Mouse (Mus musculus) ovary, postnatal 10 days (tissue): ENCODE data around the gene Lemd1.

Source experiments
- DNase-seq: peaks from one replicate; pipeline ENCODE4 v3.0.0; 2022; ENCODE audit warnings: low spot score

The Lemd1 gene

DNA sequence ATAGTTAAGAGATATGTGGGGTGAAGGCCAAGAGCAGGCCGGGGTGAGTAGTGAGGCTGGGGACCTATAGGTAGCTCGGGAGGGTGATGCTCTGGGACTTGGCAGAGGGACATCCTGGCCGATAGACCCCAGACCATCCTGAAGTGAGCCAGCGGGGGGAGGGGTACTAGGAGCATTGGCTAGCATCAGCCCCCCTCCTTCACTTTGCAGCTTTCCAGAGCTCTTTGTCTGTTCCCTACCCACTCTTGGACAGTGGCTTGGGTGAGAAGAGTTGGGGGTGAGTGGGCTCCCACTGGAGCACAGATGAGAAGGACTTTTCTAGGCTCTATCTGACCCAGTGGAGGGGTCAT, 10.3 kb downstream of the Lemd1 start:
- no peak for DNase-seq

DNA sequence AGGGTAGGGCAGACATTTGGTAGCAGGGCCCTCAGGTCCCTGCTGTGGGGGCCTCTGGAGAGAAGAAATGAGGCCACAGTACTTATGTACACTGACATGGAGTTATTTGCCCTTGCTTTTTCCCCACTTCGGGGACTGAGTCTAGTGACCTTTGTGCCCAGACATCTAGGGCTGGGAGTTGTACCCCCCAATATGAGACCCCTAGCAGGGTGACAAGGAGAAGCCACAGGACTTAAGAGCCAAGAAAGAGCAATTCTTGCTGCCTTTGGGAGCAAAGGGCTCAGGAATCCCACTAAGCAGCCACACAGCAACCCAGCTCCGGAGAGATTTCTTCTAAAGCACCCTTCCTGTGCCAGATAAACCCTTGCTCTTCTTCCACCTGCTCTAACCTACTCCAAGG, 10.7 kb downstream of the Lemd1 start:
- no peak for DNase-seq

DNA sequence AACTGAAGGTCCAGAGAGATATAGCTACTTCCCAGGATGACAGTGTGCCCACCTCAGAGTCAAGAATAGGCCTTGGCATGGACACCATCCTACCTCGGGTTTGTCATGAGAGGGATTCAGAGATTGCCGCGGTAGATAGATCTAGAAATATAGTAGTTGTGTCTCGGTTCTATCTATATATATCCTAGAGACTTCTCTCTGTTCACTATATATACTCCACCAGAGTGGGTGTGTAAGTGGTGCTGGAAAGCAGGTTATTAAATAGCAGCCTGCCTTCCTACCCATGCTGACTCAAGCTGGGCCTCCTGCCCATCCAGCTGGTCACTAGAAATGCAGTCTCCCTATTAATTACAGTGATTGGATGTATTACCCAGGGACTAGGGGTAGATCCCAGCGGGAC, 11.5 kb downstream of the Lemd1 start:
- DNase-seq, result no peak

GRCm38 (mm10) chr1:132205958-132206357, 14.7 kb downstream of the Lemd1 start:
- no peak for DNase-seq

- no peak for DNase-seq
These were observed 15.6 kb downstream of the Lemd1 start for GRCm38 (mm10) chr1:132206828-132207227.

GRCm38 (mm10) chr1:132208154-132208553, 16.9 kb downstream of the Lemd1 start:
- no peak for DNase-seq

GRCm38 (mm10) chr1:132209400-132209799, 18.2 kb downstream of the Lemd1 start:
- DNase-seq, result no peak

- DNase-seq, result no peak
These were observed 19.7 kb downstream of the Lemd1 start for GRCm38 (mm10) chr1:132210922-132211321.

- no peak for DNase-seq
These were observed 20.4 kb downstream of the Lemd1 start for GRCm38 (mm10) chr1:132211672-132212071.

DNA sequence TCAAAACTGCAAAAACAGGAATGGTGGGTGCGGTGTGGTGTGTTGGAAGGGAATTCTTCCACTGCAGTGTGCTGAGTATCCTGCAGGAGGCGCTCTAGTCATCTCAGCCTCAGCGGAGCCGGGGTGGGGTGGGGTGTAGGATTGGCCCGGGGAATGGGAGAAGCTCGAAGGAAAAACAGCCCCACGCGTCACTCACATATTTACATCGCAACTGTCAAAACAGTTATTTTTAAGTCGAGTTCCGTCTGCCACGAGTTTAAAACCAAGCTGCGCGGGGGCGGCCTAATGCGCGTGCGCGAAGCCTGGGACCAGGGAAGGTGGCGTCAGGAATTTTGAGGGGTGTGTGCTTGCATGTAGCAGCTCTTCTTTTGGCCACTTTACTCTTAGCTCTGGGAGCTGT, 21.0 kb downstream of the Lemd1 start:
- DNase-seq, result no peak

- DNase-seq, result no peak
These were observed 21.8 kb downstream of the Lemd1 start for GRCm38 (mm10) chr1:132213076-132213475.

GRCm38 (mm10) chr1:132216276-132216675, 25.0 kb downstream of the Lemd1 start:
- no peak for DNase-seq

- no peak for DNase-seq
These were observed 30.4 kb downstream of the Lemd1 start for GRCm38 (mm10) chr1:132221627-132222026.

DNA sequence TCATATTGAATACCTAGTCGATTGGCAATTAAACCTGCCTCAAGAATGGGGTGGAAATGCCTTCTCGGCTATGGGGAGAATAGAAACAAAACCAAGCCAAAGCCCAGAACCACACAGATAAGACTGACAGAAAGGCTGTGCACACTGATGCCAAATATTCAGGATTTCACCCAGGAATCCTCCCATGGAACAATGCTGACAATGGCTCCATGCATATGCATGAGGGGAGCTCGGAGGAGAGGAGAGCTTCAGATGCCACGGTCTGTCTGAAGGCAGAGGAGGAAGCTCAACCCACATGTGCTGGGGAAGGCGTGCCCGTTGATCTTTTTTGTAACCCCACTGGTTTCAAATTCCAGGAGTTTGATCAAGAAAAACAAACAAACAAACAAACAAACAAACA, 30.9 kb downstream of the Lemd1 start:
- DNase-seq, result no peak

- no peak for DNase-seq
These were observed 35.3 kb downstream of the Lemd1 start for GRCm38 (mm10) chr1:132226297-132227080.

- DNase-seq, result no peak
These were observed 38.4 kb downstream of the Lemd1 start, which contains the start of gene Gm10188 for GRCm38 (mm10) chr1:132229667-132230066. Gene Gm10188, minus strand, starts transcription at chr1:132229767.

DNA sequence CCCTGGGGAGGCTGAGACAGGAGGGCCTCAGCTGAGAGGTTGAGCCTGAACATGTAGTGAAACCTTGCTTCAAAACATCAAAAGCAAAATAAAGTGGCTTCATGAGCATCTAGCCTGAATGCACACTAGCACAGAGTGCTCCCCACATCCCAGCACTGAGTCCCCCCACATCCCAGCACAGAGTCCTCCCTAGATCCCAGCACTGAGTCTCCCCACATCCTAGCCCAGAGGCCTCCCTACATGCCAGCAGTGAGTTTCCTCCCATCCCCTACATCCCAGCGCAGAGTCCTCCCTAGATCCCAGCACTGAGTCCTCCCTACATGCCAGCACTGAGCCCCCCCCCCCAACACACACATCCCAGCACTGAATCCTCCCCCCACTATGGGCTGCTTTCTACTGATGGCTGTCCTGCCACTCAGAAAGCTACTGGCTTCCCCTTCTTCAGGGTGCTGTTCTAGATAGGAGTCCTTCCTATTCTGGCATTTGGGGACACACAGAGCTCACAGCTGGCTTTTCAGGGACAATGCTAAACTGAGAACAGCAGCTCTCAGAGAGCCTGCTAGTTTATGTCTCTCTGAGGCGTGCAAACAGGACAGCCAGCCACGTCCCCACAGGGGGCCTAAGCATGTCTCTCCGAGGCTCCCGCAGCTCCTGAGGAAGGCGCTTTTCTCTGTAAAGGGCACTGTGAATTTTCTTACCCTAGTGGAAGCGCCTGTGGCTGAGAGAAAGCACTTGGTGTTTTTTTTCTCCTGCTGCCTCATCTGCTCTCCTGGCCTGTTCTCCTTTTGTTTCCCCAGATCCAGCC, 40.4 kb downstream of the Lemd1 start:
- no peak for DNase-seq

- no peak for DNase-seq
These were observed 42.3 kb downstream of the Lemd1 start for GRCm38 (mm10) chr1:132233566-132233965.

- no peak for DNase-seq
These were observed 43.6 kb downstream of the Lemd1 start for GRCm38 (mm10) chr1:132234757-132235273.

- peak; percentile 31 for DNase-seq
These were observed 46.4 kb downstream of the Lemd1 start for GRCm38 (mm10) chr1:132237585-132238159.

DNA sequence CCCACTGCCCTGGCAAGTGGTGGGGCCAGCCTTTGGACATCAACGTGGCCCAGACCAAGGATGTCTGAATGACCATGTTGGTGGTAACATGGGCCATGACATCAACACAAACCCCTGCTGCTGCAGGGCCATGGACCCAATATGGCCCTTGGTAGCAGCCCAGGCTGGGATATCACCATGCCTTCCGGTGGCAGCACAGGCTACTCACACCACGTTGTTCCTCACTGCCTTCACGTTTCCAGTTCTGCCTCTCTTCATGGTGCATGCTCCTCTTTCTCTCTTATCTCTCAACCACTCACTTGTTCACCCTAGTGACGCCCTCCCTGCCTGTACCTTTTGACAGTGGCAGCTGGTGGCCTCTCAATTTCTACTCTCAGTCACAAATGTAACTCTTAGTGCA, 53.8 kb downstream of the Lemd1 start:
- no peak for DNase-seq

- DNase-seq, result no peak
These were observed 54.9 kb downstream of the Lemd1 start for GRCm38 (mm10) chr1:132246137-132246536.

GRCm38 (mm10) chr1:132246641-132247040, 55.4 kb downstream of the Lemd1 start:
- DNase-seq, result no peak
